Mouse (Mus musculus): ENCODE measurements around the gene Iqgap2.

DNA sequence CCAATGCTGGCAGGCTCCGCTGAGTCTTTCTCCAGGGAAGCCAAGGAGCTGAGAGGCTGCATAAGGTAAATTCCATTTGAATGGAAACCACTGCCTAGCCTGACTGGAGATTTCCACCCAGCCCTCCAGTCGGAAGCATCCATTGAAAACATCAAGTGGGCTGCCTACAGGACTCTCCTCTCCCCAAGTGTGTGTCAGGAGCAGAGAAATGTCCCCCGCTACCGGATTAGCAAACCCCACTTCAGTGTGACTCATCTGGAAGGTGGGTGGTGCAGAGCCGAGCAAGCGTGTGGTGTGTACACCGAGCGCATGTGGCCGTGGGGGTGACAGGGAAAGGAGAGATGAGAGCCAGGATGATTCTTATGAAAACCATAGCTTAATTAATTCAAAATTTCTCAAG lies 71.7 kb downstream of the Iqgap2 start:
- TF ChIP-seq CTCF (IDR thresholded peaks at IDR 0.05; ENCODE audit: control insufficient read depth, insufficient read depth, insufficient read length), result no peak
- no peak for TF ChIP-seq MYOG (IDR thresholded peaks at IDR 0.05; ENCODE audit: control insufficient read depth, extremely low read depth, insufficient read length)
- TF ChIP-seq CEBPB (IDR thresholded peaks at IDR 0.05; ENCODE audit: low read depth), result no peak
- no peak for TF ChIP-seq MAX (IDR thresholded peaks at IDR 0.05)
- TF ChIP-seq MYOD1 (IDR thresholded peaks at IDR 0.05; ENCODE audit: control insufficient read depth, insufficient read length, low read depth), result no peak
- no peak for TF ChIP-seq USF1 (IDR thresholded peaks at IDR 0.05; ENCODE audit: low read depth)
- no peak for TF ChIP-seq FOSL1 (IDR thresholded peaks at IDR 0.05; ENCODE audit: insufficient read depth, low read length, poor library complexity, severe bottlenecking)

Measured in C2C12 (cell line).